Mouse (Mus musculus): Measurements from ENCODE around the gene Leng1.

Gene Leng1

GRCm38 (mm10) chr7:3665215-3666114, at the start of gene Leng1:
Leng1 (minus strand) TSS chr7:3665840.
- ChIA-PET CTCF (interaction anchor here (0.6 to 2.5 kb wide), 14 partner anchors 7 to 861 kb away, joined by 3 to 11 read pairs (median 4); partner anchors contain the start of genes Cdc42ep5 (in 1 of the 4), Cnot3 (in 1 of the 4) and Ndufa3 (in 1 of the 4)), POLR2A (interaction anchor here (0.5 to 9.5 kb wide), 86 partner anchors 9 to 1348 kb away, joined by 3 to 161 read pairs (median 5); partner anchors contain the start of genes Cnot3 (in 4 of the 4), Mboat7 (in 4 of the 4), Tsen34 (in 4 of the 4) and Ndufa3 (in 3 of the 4))

- CTCF ChIA-PET = interaction anchor here in 1 of 4 experiments (0.6 kb wide), 1 partner anchor 99 kb away, joined by 3 read pairs; no protein-coding TSS in a partner anchor
- POLR2A ChIA-PET = interaction anchor here in 2 of 4 experiments (1.1 to 14.5 kb wide), 4 partner anchors 9 to 24 kb away, joined by 3 to 650 read pairs (median 5); partner anchors contain the start of genes Mboat7 (in 2 of the 2) and Tsen34 (in 2 of the 2)
These were observed 49.6 kb upstream of the Leng1 start for GRCm38 (mm10) chr7:3715249-3715648.

- ChIA-PET CTCF (no interaction called here), POLR2A (interaction anchor here in 3 of 4 experiments (0.6 to 14.5 kb wide), 7 partner anchors 9 to 68 kb away, joined by 3 to 650 read pairs (median 4); partner anchors contain the start of genes Mboat7 (in 2 of the 3), Tsen34 (in 2 of the 3), Cnot3 (in 1 of the 3) and Leng1 (in 1 of the 3))
These were observed 46.8 kb upstream of the Leng1 start for GRCm38 (mm10) chr7:3712264-3712942.

GRCm38 (mm10) chr7:3709000-3709399, 43.4 kb upstream of the Leng1 start:
- ChIA-PET CTCF (interaction anchor here in 1 of 4 experiments (0.8 kb wide), 1 partner anchor 736 kb away, joined by 3 read pairs; the partner anchor contains the start of gene Rdh13), POLR2A (interaction anchor here (0.6 to 14.5 kb wide), 32 partner anchors 15 to 815 kb away, joined by 3 to 650 read pairs (median 6); partner anchors contain the start of genes Mboat7 (in 4 of the 4), Tsen34 (in 4 of the 4), Cnot3 (in 3 of the 4) and Leng1 (in 3 of the 4))

- ChIA-PET POLR2A (interaction anchor here (0.6 to 14.5 kb wide), 38 partner anchors 15 to 816 kb away, joined by 3 to 650 read pairs (median 9); partner anchors contain the start of genes Mboat7 (in 4 of the 4), Tsen34 (in 4 of the 4), Cnot3 (in 3 of the 4) and Leng1 (in 3 of the 4)), CTCF (interaction anchor here in 1 of 4 experiments (0.8 to 1.4 kb wide), 3 partner anchors 417 to 737 kb away, joined by 3 to 4 read pairs (median 4); partner anchors contain the start of gene Rdh13)
These were observed 42.9 kb upstream of the Leng1 start for GRCm38 (mm10) chr7:3708447-3708980.

GRCm38 (mm10) chr7:3707568-3708413, 42.2 kb upstream of the Leng1 start:
- ChIA-PET POLR2A (interaction anchor here (0.6 to 14.5 kb wide), 54 partner anchors 11 to 816 kb away, joined by 3 to 650 read pairs (median 4); partner anchors contain the start of genes Cnot3 (in 4 of the 4), Mboat7 (in 4 of the 4), Tsen34 (in 4 of the 4) and Leng1 (in 3 of the 4)), CTCF (interaction anchor here in 2 of 4 experiments (1.3 to 1.4 kb wide), 3 partner anchors 91 to 719 kb away, joined by 4 to 6 read pairs (median 4); no protein-coding TSS in a partner anchor)

- ChIA-PET CTCF (interaction anchor here in 2 of 4 experiments (0.5 to 1.4 kb wide), 3 partner anchors 90 to 455 kb away, joined by 3 to 6 read pairs (median 4); no protein-coding TSS in a partner anchor), POLR2A (interaction anchor here (0.5 to 14.5 kb wide), 53 partner anchors 10 to 795 kb away, joined by 3 to 650 read pairs (median 5); partner anchors contain the start of genes Cnot3 (in 4 of the 4), Leng1 (in 4 of the 4), Mboat7 (in 4 of the 4) and Tsen34 (in 4 of the 4))
These were observed 41.4 kb upstream of the Leng1 start for GRCm38 (mm10) chr7:3707027-3707426.

- CTCF ChIA-PET = interaction anchor here in 2 of 4 experiments (0.5 to 0.6 kb wide), 2 partner anchors 455 to 765 kb away, joined by 3 to 12 read pairs; no protein-coding TSS in a partner anchor
- POLR2A ChIA-PET = interaction anchor here (0.5 to 14.5 kb wide), 60 partner anchors 8 to 1355 kb away, joined by 3 to 650 read pairs (median 6); partner anchors contain the start of genes Cnot3 (in 4 of the 4), Leng1 (in 4 of the 4), Mboat7 (in 4 of the 4) and Tsen34 (in 4 of the 4)
These were observed 40.8 kb upstream of the Leng1 start for GRCm38 (mm10) chr7:3706343-3706934.

GRCm38 (mm10) chr7:3705911-3706310, 40.3 kb upstream of the Leng1 start:
- CTCF ChIA-PET = interaction anchor here in 2 of 4 experiments (0.6 to 1.2 kb wide), 3 partner anchors 13 to 772 kb away, joined by 3 to 12 read pairs (median 3); partner anchors contain the start of gene Tsen34 (in 1 of the 2)
- POLR2A ChIA-PET = interaction anchor here (0.5 to 14.5 kb wide), 59 partner anchors 8 to 1355 kb away, joined by 3 to 650 read pairs (median 6); partner anchors contain the start of genes Cnot3 (in 4 of the 4), Leng1 (in 4 of the 4), Mboat7 (in 4 of the 4) and Tsen34 (in 4 of the 4)

GRCm38 (mm10) chr7:3705461-3705860, 39.8 kb upstream of the Leng1 start:
- ChIA-PET POLR2A (interaction anchor here (0.6 to 14.5 kb wide), 59 partner anchors 8 to 1356 kb away, joined by 3 to 650 read pairs (median 6); partner anchors contain the start of genes Cnot3 (in 4 of the 4), Mboat7 (in 4 of the 4), Tsen34 (in 4 of the 4) and Leng1 (in 3 of the 4)), CTCF (interaction anchor here in 1 of 4 experiments (0.7 to 1.2 kb wide), 2 partner anchors 13 to 773 kb away, joined by 3 read pairs; partner anchors contain the start of gene Tsen34)

- ChIA-PET POLR2A (interaction anchor here (0.6 to 14.5 kb wide), 27 partner anchors 9 to 808 kb away, joined by 3 to 650 read pairs (median 12); partner anchors contain the start of genes Mboat7 (in 3 of the 4), Tsen34 (in 3 of the 4), Cnot3 (in 2 of the 4) and Leng1 (in 2 of the 4)), CTCF (no interaction called here)
These were observed 38.8 kb upstream of the Leng1 start for GRCm38 (mm10) chr7:3704475-3704874.

- ChIA-PET CTCF (no interaction called here), POLR2A (interaction anchor here (0.6 to 14.5 kb wide), 25 partner anchors 10 to 808 kb away, joined by 3 to 650 read pairs (median 14); partner anchors contain the start of genes Mboat7 (in 3 of the 4), Tsen34 (in 3 of the 4), Cnot3 (in 2 of the 4) and Leng1 (in 2 of the 4))
These were observed 38.3 kb upstream of the Leng1 start, which contains the start of gene Rps9 for GRCm38 (mm10) chr7:3703879-3704441. Rps9 (plus strand) TSS chr7:3703993.

- ChIA-PET POLR2A (interaction anchor here in 3 of 4 experiments (0.7 to 14.5 kb wide), 16 partner anchors 9 to 422 kb away, joined by 3 to 650 read pairs (median 6); partner anchors contain the start of genes Mboat7 (in 3 of the 3), Tsen34 (in 3 of the 3), Cnot3 (in 2 of the 3) and Leng1 (in 2 of the 3)), CTCF (no interaction called here)
These were observed 37.7 kb upstream of the Leng1 start for GRCm38 (mm10) chr7:3703148-3703878.

GRCm38 (mm10) chr7:3698471-3698870, 32.8 kb upstream of the Leng1 start:
- CTCF ChIA-PET = no interaction called here

More at GRCm38 (mm10) chr7:3698471-3698870, 32.8 kb upstream of the Leng1 start:
- POLR2A ChIA-PET = interaction anchor here in 2 of 4 experiments (0.7 to 18.6 kb wide), 6 partner anchors 8 to 68 kb away, joined by 3 to 650 read pairs (median 15); partner anchors contain the start of genes Cnot3 (in 2 of the 2) and Rps9 (in 2 of the 2)

Measured in embryonic stem cell, embryonic (primary cell).